Mouse (Mus musculus) limb, embryonic 14.5 days (tissue): Measurements from ENCODE around the gene Slc27a4. TPM values are rescaled to one million over a fixed set of nuclear protein-coding genes. Genes with fewer than 3 reads are reported as not detected.

Experiments used
- ATAC-seq: fragments of 200-750 bp; cut with Nextera tagmentation; 2 replicates; pipeline ENCODE4 v1.8.0; 2017; ENCODE audit warnings: low read depth, moderate number of reproducible peaks, moderate TSS enrichment; ENCODE audit not compliant: low FRiP score
- DNase-seq: peaks from one replicate; pipeline ENCODE4 v3.0.0-alpha.2; 2015; ENCODE audit warnings: low spot score
- H3K27ac ChIP-seq: fragments of 300-500 bp; sonication (generic); replicated peaks from 2 replicates; pipeline ENCODE4 v1.5.1; 2014; ENCODE audit warnings: low read depth, mild to moderate bottlenecking, low read length, moderate library complexity, mixed read lengths
- H3K27me3 ChIP-seq: fragments of 300-500 bp; sonication (generic); 2 replicates; pipeline ENCODE4 v1.6.1; 2014; ENCODE audit warnings: low read length, mixed read lengths; ENCODE audit not compliant: control insufficient read depth, insufficient read depth
- H3K36me3 ChIP-seq: fragments of 300-500 bp; sonication (generic); 2 replicates; pipeline ENCODE4 v1.6.1; 2014; ENCODE audit warnings: mild to moderate bottlenecking, low read length, moderate library complexity, mixed read lengths; ENCODE audit not compliant: control insufficient read depth, insufficient read depth
- H3K4me1 ChIP-seq: fragments of 300-500 bp; sonication (generic); 2 replicates; pipeline ENCODE4 v1.6.1; 2014; ENCODE audit warnings: antibody characterized with exemption, low read length, mixed read lengths; ENCODE audit not compliant: control insufficient read depth, insufficient read depth
- H3K4me2 ChIP-seq: fragments of 300-500 bp; sonication (generic); replicated peaks from 2 replicates; pipeline ENCODE4 v1.6.1; 2014; ENCODE audit warnings: low read depth, mild to moderate bottlenecking, low read length, moderate library complexity; ENCODE audit not compliant: severe bottlenecking
- H3K4me3 ChIP-seq: fragments of 300-500 bp; sonication (generic); replicated peaks from 2 replicates; pipeline ENCODE4 v1.5.1; 2014; ENCODE audit warnings: low read length
- H3K9ac ChIP-seq: fragments of 300-500 bp; sonication (generic); 2 replicates; pipeline ENCODE4 v1.6.1; 2014; ENCODE audit warnings: mild to moderate bottlenecking, low read depth, low read length, moderate library complexity; ENCODE audit not compliant: severe bottlenecking
- H3K9me3 ChIP-seq: fragments of 300-500 bp; sonication (generic); 2 replicates; pipeline ENCODE4 v1.6.1; 2016; ENCODE audit warnings: low read length; ENCODE audit not compliant: control insufficient read depth
- POLR2A ChIP-seq: fragments of 200-500 bp; IDR thresholded peaks from 2 replicates; pipeline ENCODE4 v1.8.0; 2012; ENCODE audit warnings: inconsistent platforms, mild to moderate bottlenecking, moderate library complexity, borderline replicate concordance; ENCODE audit not compliant: insufficient read depth, insufficient read length; ENCODE audit errors: extremely low read depth
- WGBS: fragments of 180-500 bp; shearing (Covaris S2); extraction: QIAGEN DNeasy Blood & Tissue Kit; methylation state at CpG from one replicate; pipeline ENCODE4 v1.1.7; 2014; 5-methylcytosine and 5-hydroxymethylcytosine counted together
- microRNA-seq: library from miRNA; unstranded; fragments of <30 nt; microRNA quantifications from one replicate; pipeline ENCODE4, GENCODE M21; 2016
- polyA plus RNA-seq, 2 experiments: library from polyadenylated mRNA; depleted of rRNA in 1 of 2; stranded (reverse) in 1 of 2; unstranded in 1 of 2; fragments of >200 nt; fragmentation: Nextera tagmentation in 1 of 2; extraction: Ambion mirVana in 1 of 2; gene quantifications; 2 replicates each; pipeline versions ENCODE4 v1.2.1 to v1.2.3; 2012 to 2014

Slc27a4 gene
- polyA plus RNA-seq, 2 experiments, result 17.1 to 24.0 TPM

DNA sequence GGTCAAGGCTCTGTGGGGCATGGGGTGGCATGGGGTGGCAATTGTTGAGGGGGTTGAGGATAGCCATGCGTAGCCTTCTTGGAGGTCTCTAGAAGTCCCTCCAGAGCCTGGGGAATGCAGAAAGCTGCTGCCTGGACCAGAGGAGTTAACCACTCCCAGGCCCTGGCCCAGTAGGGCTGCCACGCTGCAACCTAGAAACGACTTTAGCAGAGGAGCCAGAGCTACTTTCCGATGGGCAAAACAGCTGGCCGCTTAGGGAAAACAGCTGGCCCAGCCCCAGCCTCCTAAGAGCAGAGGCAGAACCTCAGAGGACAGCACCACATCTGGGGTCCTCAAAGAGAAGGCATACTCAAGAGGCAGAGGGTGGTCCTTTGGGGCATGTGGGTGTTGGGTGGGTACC, 55.5 kb downstream of the Slc27a4 start:
- Histone ChIP-seq H3K4me2 (no peak overlapping the region), H3K27ac (no peak overlapping the region), H3K9ac (no peak overlapping the region), H3K4me3 (no peak overlapping the region), H3K4me1 (no peaks in the 10 kb centered on the region), H3K36me3 (no peaks in the 10 kb centered on the region), H3K9me3 (no peaks in the 10 kb centered on the region), H3K27me3 (no peaks in the 10 kb centered on the region)
- no peak for DNase-seq
- no peak for TF ChIP-seq POLR2A
- 49% methylated on average over 5 of the region's 5 CpGs for WGBS
- ATAC-seq, result no peak

DNA sequence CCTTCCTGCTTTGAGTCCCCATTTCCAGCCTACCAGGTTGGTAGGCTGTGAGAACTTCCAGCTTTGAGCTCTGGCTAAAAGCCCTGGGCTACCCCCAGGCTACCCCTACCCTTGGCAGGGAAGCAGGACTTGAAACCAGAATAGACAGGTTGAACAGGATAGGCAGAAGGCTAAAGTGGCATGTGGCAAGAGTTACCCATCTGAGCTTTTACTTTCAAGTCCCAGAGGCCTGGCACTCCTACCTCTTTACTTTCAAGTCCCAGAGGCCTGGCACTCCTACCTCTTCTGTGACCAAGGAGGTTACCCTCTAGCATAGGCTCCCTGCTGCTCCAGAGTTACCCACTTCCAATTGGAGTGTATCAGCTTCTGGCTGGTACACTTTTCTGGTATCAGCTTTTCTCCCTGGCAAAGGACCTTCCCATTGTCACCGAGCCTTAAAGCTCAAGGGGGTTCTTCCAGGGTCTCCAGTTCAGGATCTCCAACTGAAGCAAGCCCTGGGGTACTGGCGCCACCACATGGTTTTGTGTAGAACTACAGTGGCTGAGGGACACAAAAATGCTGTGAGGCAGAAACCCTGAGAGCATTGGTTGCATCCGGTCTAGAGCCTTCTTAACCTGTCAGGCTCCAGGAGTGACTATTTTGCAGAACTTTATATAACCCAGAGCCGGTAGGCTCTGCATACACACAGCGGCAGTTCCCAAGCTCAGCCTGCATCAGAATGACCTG, 56.5 kb downstream of the Slc27a4 start:
- no peak for ATAC-seq
- H3K27ac ChIP-seq, result no peak overlapping the region
- DNase-seq, result no peak

DNA sequence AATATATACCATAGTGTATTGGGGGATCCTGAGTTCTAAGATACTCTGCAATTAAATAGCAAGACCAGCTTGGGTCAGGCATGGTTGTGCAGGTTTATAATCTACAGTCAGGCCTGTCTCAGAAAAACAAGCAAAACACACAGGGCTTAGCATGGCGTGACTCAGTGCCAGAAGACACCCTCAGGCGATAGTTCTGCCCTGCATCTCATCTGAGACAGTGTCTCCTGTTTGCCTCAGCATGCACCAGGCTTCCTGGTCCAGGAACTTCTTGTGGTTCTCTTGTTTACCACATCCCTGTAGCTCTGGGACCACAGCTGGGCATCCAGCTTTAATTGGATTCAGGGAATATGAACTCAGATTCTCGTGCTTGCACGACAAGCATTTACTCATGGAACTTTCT, 62.7 kb downstream of the Slc27a4 start:
- H3K4me1 ChIP-seq, result peaks cover 6% of the 10 kb centered on the region
- TF ChIP-seq POLR2A, result no peak
- H3K27ac ChIP-seq, result no peak overlapping the region
- no peak for DNase-seq
- H3K4me2 ChIP-seq, result no peak overlapping the region
- H3K4me3 ChIP-seq, result no peak overlapping the region
- ATAC-seq, result no peak
- H3K9me3 ChIP-seq, result no peaks in the 10 kb centered on the region
- H3K36me3 ChIP-seq, result no peaks in the 10 kb centered on the region
- WGBS, result 69% methylated on average over 4 of the region's 4 CpGs
- H3K27me3 ChIP-seq, result no peaks in the 10 kb centered on the region
- H3K9ac ChIP-seq, result no peak overlapping the region

More for the DNA sequence above, 56.5 kb downstream of the Slc27a4 start:
- Histone ChIP-seq H3K9ac (no peak overlapping the region), H3K4me1 (no peaks in the 10 kb centered on the region), H3K9me3 (no peaks in the 10 kb centered on the region), H3K36me3 (no peaks in the 10 kb centered on the region), H3K4me2 (no peak overlapping the region), H3K27me3 (no peaks in the 10 kb centered on the region), H3K4me3 (no peak overlapping the region)
- TF ChIP-seq POLR2A, result no peak
- 8% methylated on average over 5 of the region's 5 CpGs for WGBS

Small RNAs within 50 kb of the gene (microRNA-seq; reads per million reads assigned to microRNA genes)
- gene Mir219a-2, result not detected
- not detected for gene Mir219b

Other genes with a start within 250 kb of the Slc27a4 start
- gene Rapgef1, start 182.9 kb upstream of the Slc27a4 start, polyA plus RNA-seq (2012; rRNA removed), result 51.1 and 61.1 TPM in 2 replicates
- gene Rapgef1, start 182.9 kb upstream of the Slc27a4 start, polyA plus RNA-seq (2014; fragmentation: Nextera tagmentation; extraction: Ambion mirVana), result 20.8 and 23.0 TPM in 2 replicates
- gene Gm13420, start 50.9 kb upstream of the Slc27a4 start, polyA plus RNA-seq (2012; rRNA removed), result 0.05 and 0.08 TPM in 2 replicates
- gene Gm13420, start 50.9 kb upstream of the Slc27a4 start, polyA plus RNA-seq (2014; fragmentation: Nextera tagmentation; extraction: Ambion mirVana), result 0.17 TPM in 1 of 2 replicates, not detected in the other
- not detected in 2 replicates for gene Gm13547, start 43.3 kb upstream of the Slc27a4 start, polyA plus RNA-seq (2012; rRNA removed)
- 0.98 TPM in 1 of 2 replicates, not detected in the other for gene Gm13547, start 43.3 kb upstream of the Slc27a4 start, polyA plus RNA-seq (2014; fragmentation: Nextera tagmentation; extraction: Ambion mirVana)
- 27.2 and 31.6 TPM in 2 replicates for gene Coq4, start 15.1 kb upstream of the Slc27a4 start, polyA plus RNA-seq (2012; rRNA removed)
- 29.4 and 34.1 TPM in 2 replicates for gene Coq4, start 15.1 kb upstream of the Slc27a4 start, polyA plus RNA-seq (2014; fragmentation: Nextera tagmentation; extraction: Ambion mirVana)
- 45.8 and 49.2 TPM in 2 replicates for gene Trub2, start 14.1 kb upstream of the Slc27a4 start, polyA plus RNA-seq (2012; rRNA removed)
- gene Trub2, start 14.1 kb upstream of the Slc27a4 start, polyA plus RNA-seq (2014; fragmentation: Nextera tagmentation; extraction: Ambion mirVana), result 24.2 and 29.5 TPM in 2 replicates
- 68.3 and 87.6 TPM in 2 replicates for gene Urm1, start 17.4 kb downstream of the Slc27a4 start, polyA plus RNA-seq (2012; rRNA removed)
- 26.3 and 28.3 TPM in 2 replicates for gene Urm1, start 17.4 kb downstream of the Slc27a4 start, polyA plus RNA-seq (2014; fragmentation: Nextera tagmentation; extraction: Ambion mirVana)
- gene Cercam, start 66.5 kb downstream of the Slc27a4 start, polyA plus RNA-seq (2012; rRNA removed), result 53.7 and 75.9 TPM in 2 replicates
- 24.8 and 28.1 TPM in 2 replicates for gene Cercam, start 66.5 kb downstream of the Slc27a4 start, polyA plus RNA-seq (2014; fragmentation: Nextera tagmentation; extraction: Ambion mirVana)
- gene Odf2, start 86.6 kb downstream of the Slc27a4 start, polyA plus RNA-seq (2012; rRNA removed), result 84.6 and 88.0 TPM in 2 replicates
- 42.3 and 47.0 TPM in 2 replicates for gene Odf2, start 86.6 kb downstream of the Slc27a4 start, polyA plus RNA-seq (2014; fragmentation: Nextera tagmentation; extraction: Ambion mirVana)
- gene Gle1, start 132.8 kb downstream of the Slc27a4 start, polyA plus RNA-seq (2012; rRNA removed), result 42.0 and 42.3 TPM in 2 replicates
- 49.7 and 54.5 TPM in 2 replicates for gene Gle1, start 132.8 kb downstream of the Slc27a4 start, polyA plus RNA-seq (2014; fragmentation: Nextera tagmentation; extraction: Ambion mirVana)
- gene Sptan1, start 162.9 kb downstream of the Slc27a4 start, polyA plus RNA-seq (2012; rRNA removed), result 176 and 206 TPM in 2 replicates
- gene Sptan1, start 162.9 kb downstream of the Slc27a4 start, polyA plus RNA-seq (2014; fragmentation: Nextera tagmentation; extraction: Ambion mirVana), result 150 and 153 TPM in 2 replicates
- gene Wdr34, start 246.2 kb downstream of the Slc27a4 start, polyA plus RNA-seq (2012; rRNA removed), result 44.0 and 53.5 TPM in 2 replicates
- 30.1 and 33.1 TPM in 2 replicates for gene Wdr34, start 246.2 kb downstream of the Slc27a4 start, polyA plus RNA-seq (2014; fragmentation: Nextera tagmentation; extraction: Ambion mirVana)